Mouse (Mus musculus): ENCODE measurements around the gene Nkd1.

The Nkd1 gene

DNA sequence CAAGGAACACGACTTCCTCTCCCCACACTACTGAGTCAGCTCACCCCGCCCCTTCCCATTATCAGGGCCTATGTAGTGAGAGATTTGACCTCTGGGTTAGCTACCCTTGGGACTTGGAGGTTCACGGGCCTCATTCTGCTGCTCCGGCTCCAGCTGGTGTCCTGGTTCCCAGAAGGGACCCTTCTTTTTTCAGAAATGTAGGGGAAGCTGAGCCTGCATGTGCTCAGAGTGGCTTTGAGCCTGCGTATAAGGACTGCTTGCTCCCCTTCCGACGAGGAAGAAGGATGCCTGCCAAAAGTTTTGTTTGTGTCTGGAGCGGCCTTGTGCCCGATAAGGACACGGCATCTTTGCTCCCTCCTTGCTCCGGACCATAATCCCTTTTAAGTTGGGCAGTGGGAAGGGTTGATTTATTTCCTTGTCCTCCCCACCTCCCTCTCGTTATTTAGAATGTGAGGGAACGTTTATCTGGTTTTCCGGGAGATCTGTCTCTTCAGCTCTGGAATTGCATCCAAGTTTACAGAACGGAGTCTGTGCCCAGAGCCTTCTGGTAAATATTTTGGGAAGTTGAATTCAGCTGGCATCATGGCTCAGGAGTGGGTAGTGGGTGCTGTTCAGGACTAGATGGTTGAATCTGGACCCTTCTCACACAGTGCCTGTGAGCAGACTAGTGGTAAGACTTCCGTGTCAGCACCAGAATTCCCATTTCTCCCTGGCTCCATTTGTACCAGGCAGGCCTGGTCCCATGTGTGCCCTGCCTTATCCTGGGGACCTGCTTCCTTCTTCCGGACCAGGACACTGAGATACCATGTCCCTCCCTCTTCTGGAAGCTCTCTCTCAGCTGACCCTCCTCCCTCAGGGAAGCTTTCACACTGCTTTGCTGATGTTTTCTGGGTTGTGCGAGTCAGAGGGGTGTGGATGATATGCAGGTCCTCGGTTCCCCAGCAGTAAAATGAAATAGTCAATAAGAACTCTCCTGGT is 17.1 kb downstream of the Nkd1 start:
- DNase-seq (ENCODE audit: low spot score): peak; percentile 54

- no peak for DNase-seq (ENCODE audit: low spot score)
Measured at GRCm38 (mm10) chr8:88538976-88539371, 17.8 kb downstream of the Nkd1 start.

- DNase-seq (ENCODE audit: low spot score): no peak
Measured at GRCm38 (mm10) chr8:88539963-88540362, 18.8 kb downstream of the Nkd1 start.

DNA sequence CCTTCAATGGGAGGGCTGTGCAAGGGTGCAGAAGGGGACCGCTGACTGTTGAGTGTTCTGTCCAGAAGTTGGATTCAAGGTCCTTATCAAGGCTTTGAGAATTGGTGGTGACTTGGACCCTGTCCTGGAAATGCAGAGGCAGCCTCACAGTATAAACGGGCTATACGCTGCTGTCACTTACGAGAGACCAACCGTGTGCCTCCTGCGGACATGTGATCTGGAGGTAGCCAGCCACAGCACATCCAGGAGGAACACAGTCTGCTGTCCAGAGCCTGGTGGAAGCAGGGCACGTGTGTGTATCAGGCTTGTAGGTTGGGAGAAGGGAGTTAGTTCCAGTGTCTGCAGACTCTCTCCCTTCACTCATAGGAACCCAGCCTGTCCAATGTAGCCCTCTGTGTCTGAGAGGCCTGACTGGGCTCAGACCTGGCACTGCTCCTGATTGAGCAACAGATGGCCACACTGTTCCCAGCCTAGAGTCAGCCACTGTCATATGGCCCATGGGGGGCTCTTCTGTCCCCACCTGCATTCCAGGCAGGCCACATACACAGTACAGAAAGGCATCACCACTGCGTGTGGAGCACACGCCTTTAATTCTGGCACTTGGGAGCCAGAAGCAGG is 21.6 kb downstream of the Nkd1 start:
- no peak for DNase-seq (ENCODE audit: low spot score)

GRCm38 (mm10) chr8:88544677-88545076 is 23.5 kb downstream of the Nkd1 start:
- no peak for DNase-seq (ENCODE audit: low spot score)

- DNase-seq (ENCODE audit: low spot score): no peak
Measured at GRCm38 (mm10) chr8:88545441-88545840, 24.3 kb downstream of the Nkd1 start.

DNA sequence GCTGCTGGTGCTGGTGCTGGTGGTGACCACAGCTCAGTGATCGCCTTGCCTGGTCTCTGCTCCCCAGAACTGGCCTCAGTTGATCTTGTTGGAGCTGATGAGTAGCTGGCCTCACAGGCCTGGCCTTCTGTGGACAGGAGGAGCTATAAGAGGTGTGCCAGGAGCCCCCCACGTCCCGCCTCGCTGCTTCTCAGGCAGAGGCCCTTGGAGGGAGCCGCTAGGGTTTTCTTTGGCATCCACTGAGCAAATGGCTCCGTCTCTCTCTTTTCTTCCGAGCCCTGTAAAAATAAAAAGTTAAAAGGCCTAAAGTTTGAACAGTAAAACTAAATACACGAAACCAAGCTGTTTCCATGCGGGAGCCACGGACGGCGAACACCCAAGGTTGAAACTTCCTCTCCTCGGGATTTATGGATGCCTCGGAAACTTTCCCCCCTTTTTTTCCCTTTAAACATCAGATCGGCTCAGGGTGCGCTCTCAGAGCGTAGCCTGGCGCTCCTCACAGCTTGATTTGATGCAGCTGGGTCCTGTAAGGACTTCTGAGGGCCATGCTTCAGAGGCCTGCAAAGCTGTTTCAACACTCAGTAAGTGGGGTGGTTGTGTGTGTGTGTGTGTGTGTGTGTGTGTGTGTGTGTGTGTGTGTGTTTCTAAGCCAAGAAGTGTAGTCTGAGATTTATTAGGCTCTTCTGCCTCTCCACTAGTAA is 25.0 kb downstream of the Nkd1 start:
- no peak for DNase-seq (ENCODE audit: low spot score)

GRCm38 (mm10) chr8:88555669-88556068 is 34.5 kb downstream of the Nkd1 start:
- DNase-seq (ENCODE audit: low spot score): peak; percentile 64

DNA sequence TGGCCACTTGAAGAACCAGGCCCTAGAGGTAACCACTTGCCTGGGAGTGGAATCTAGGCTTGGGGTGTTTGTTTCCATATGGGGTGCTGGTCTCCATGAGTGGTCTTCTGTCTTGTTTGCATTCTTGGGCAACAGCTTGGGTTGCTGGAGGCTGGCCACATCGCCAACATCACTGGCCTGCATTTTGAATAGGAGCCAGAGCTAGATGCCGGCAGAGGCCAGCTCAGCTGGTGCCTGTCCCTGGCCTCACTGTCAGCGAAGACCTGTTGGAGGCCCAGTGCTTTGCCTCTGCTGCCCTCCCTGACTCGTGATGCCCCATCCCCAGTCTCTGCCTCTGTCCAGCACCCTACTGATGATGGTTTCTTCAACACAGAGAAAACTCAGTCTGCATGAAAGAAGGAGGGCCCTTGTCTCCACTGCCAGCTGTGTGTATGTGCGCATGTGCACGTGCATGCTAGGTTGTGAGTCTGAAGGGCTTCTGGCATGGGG is 38.9 kb downstream of the Nkd1 start:
- DNase-seq (ENCODE audit: low spot score): no peak

GRCm38 (mm10) chr8:88561402-88561801 is 40.2 kb downstream of the Nkd1 start:
- DNase-seq (ENCODE audit: low spot score): no peak

DNA sequence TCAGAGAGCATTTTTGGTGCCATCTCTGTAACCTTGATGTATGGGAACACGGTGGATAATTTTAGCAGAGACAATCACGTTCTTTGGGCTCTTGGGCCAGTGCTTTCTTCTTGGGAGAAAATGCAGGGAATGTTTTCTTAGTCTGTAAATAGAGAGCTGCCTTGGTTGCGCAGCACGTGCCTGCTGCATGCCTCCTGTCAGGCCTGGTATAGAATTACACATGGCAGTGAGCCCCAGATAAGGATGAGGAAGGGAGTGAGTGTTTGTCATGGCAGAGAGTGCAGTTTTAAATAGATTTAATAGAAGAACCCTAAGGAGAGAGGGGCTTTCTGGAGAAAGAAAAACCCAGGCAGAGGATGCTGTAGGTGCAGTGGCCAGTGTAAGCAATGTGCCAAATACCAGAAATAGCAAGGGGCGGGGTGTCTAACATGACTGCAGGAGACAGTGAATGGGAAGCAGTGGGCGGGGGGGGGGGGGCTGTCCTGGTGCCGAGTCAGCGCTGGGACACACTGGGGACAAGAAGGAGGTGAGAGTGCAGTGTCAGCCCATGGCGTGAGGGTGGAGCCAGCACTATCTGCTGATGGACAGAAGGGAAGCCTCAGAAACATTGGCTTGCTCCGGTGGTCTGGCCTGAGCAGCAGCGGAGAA is 43.2 kb downstream of the Nkd1 start:
- peak; percentile 39 for DNase-seq (ENCODE audit: low spot score)

GRCm38 (mm10) chr8:88566119-88566518 is 45.0 kb downstream of the Nkd1 start:
- DNase-seq (ENCODE audit: low spot score): no peak

GRCm38 (mm10) chr8:88567314-88568121 is 46.4 kb downstream of the Nkd1 start:
- DNase-seq (ENCODE audit: low spot score): no peak

DNA sequence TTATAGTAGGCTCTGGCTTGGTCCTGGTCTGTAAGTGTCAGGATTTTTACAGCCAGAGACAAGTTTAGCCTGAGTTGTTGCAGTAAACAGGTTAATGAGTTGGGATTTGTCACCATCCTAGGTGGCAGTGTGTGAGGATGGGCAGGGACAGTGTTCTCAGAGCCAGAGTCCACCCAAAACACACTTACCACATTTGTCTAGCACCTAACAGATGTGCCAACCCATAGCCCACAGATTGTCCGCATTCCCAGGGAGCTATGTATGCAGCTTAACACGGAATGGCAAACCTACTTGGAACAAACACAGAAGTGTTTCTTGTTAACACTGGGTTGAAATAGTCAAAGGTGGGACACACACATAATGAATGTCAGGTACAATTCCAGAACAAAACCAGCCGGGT is 47.1 kb downstream of the Nkd1 start:
- no peak for DNase-seq (ENCODE audit: low spot score)

- no peak for DNase-seq (ENCODE audit: low spot score)
Measured at GRCm38 (mm10) chr8:88569366-88569765, 48.2 kb downstream of the Nkd1 start.

GRCm38 (mm10) chr8:88570293-88570998 is 49.3 kb downstream of the Nkd1 start:
- DNase-seq (ENCODE audit: low spot score): no peak

GRCm38 (mm10) chr8:88571434-88572184 is 50.5 kb downstream of the Nkd1 start:
- DNase-seq (ENCODE audit: low spot score): no peak

DNA sequence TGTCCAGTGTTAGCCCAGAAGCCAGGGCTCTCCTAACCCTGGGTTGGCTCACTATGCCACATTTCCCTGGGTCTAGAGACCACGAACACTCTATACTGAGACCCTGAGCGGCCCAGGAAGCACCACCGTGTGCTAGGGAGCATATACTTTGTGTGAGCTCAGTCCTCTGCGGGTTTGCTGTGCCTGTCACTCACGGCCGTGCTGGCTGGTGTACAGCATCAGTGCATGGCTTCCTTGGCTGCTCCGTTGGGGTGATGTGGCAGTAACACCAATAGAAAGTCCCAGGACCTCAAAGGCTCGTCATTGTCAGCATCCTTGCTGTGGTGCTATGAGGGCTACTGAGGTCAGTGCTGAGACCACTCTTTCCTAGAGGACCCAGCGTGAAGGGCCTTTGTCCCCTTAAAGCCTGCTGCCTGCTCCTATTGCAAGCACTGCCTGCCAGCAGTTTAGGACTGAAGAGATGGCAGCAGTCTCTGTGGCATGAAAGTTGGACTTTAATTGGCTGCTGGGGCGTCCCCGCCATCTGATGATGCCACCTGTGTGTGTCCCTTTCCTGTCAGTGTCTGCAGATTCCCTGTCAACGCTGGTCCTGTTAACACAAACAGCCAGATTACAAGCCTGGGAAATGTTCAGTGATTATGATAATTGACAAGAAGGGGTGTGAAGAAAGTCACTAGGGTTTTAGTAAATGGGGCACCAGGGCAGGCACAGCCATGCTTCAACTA is 51.2 kb downstream of the Nkd1 start:
- DNase-seq (ENCODE audit: low spot score): no peak
